Mouse (Mus musculus): ENCODE measurements around the gene Bok.
"Not testable (repeated sequence)": the region's sequence is repeated elsewhere in the genome, so short reads cannot be mapped to it uniquely, and the experiment has no call there.

The Bok gene

GRCm38 (mm10) chr1:93685401-93686244 is at the start of gene Bok:
Bok (plus strand) TSS chr1:93685660.
- DNase-seq (ENCODE audit: low spot score in 2 of 2): peak; percentile 52 to 63

GRCm38 (mm10) chr1:93636211-93636897 is 49.1 kb upstream of the Bok start:
- no peak for DNase-seq (ENCODE audit: low spot score in 2 of 2)

GRCm38 (mm10) chr1:93641978-93642377 is 43.5 kb upstream of the Bok start:
- DNase-seq (ENCODE audit: low spot score in 2 of 2): no peak

GRCm38 (mm10) chr1:93642692-93643091 is 42.8 kb upstream of the Bok start:
- no peak for DNase-seq (ENCODE audit: low spot score in 2 of 2)

- DNase-seq (ENCODE audit: low spot score in 2 of 2): peak; percentile 8 to 12
Measured at GRCm38 (mm10) chr1:93649604-93650172, 35.8 kb upstream of the Bok start.

GRCm38 (mm10) chr1:93654275-93654674 is 31.2 kb upstream of the Bok start:
- no peak for DNase-seq (ENCODE audit: low spot score in 2 of 2)

- DNase-seq (ENCODE audit: low spot score in 2 of 2): no peak
Measured at GRCm38 (mm10) chr1:93654798-93655197, 30.7 kb upstream of the Bok start.

GRCm38 (mm10) chr1:93656325-93657024 is 29.0 kb upstream of the Bok start:
- DNase-seq (ENCODE audit: low spot score in 2 of 2): no peak

GRCm38 (mm10) chr1:93657025-93657360 is 28.5 kb upstream of the Bok start:
- no peak for DNase-seq (ENCODE audit: low spot score in 2 of 2)

GRCm38 (mm10) chr1:93658559-93658958 is 26.9 kb upstream of the Bok start, which contains the start of gene Stk25:
Stk25 (minus strand) TSS chr1:93658659.
- not testable (repeated sequence) for DNase-seq (ENCODE audit: low spot score in 2 of 2)

- DNase-seq (ENCODE audit: low spot score in 2 of 2): no peak
Measured at GRCm38 (mm10) chr1:93667760-93668400, 17.6 kb upstream of the Bok start.

GRCm38 (mm10) chr1:93668791-93669548 is 16.5 kb upstream of the Bok start:
- peak in 1 of 2 experiments; percentile 45 for DNase-seq (ENCODE audit: low spot score in 2 of 2)

- DNase-seq (ENCODE audit: low spot score in 2 of 2): no peak
Measured at GRCm38 (mm10) chr1:93669941-93670340, 15.5 kb upstream of the Bok start.

GRCm38 (mm10) chr1:93672682-93673081 is 12.8 kb upstream of the Bok start:
- DNase-seq (ENCODE audit: low spot score in 2 of 2): no peak

GRCm38 (mm10) chr1:93678386-93678785 is 7.1 kb upstream of the Bok start:
- no peak for DNase-seq (ENCODE audit: low spot score in 2 of 2)

GRCm38 (mm10) chr1:93679889-93680568 is 5.4 kb upstream of the Bok start:
- DNase-seq (ENCODE audit: low spot score in 2 of 2): no peak

GRCm38 (mm10) chr1:93686245-93686960 is 943 bp downstream of the Bok start:
- peak; percentile 68 for DNase-seq (ENCODE audit: low spot score in 2 of 2)

- DNase-seq (ENCODE audit: low spot score in 2 of 2): no peak
Measured at GRCm38 (mm10) chr1:93686961-93687320, 1.5 kb downstream of the Bok start.

- DNase-seq (ENCODE audit: low spot score in 2 of 2): no peak
Measured at GRCm38 (mm10) chr1:93688154-93688553, 2.7 kb downstream of the Bok start.
